Mouse (Mus musculus) fibroblast of lung, adult 2 months (primary cell): ENCODE measurements at regions not wholly inside any gene's neighbourhood (a gene's known extent, or its start where the extent isn't known, plus 50 kb on each side); places are given as distances from the start of the nearest gene placed in this dataset.

Source experiments
- DNase-seq: peaks from one replicate; pipeline ENCODE4 v3.0.0-alpha.2; 2011; ENCODE audit warnings: low read depth

DNA sequence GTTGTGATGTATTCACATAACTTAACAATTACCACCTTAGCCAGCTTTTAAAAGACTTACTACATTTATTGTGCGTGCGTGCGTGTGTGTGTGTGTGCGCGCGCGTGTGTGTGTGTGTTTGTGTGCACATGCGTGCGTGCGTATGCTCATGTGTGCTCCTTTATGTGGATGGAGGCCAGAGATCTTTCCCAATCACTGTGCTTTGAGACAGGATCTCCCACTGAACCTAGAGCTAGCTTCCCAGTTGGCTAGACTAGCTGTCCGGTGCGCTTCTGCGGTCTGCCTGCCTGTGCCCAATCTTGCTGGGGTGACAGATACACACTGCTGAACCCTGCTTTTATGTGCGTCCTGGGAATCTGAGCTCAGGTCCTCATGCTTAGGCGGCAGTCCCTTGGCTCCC, 50.1 kb upstream of the Arhgap29 start:
- DNase-seq: no peak

DNA sequence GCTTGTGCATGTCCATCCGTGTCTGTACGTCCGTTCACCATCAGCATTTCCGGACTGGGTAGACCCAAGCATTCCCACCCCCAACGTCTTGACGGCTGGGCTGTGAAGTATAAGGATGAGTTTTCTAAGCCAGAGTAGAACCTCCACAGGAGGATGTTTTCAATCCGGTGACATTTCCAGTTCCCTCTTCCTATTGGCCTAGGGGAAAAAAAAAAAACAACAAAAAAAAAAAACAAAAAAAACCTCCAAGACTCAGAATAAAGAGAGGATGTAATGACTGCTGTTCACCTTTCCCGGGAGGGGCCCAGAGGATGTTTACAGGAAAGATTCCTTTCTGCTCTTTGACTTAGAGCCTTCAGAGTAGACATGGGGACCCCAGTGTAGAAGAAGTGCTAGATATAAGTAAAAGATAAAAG, 51.9 kb upstream of the Arhgap29 start:
- no peak for DNase-seq

DNA sequence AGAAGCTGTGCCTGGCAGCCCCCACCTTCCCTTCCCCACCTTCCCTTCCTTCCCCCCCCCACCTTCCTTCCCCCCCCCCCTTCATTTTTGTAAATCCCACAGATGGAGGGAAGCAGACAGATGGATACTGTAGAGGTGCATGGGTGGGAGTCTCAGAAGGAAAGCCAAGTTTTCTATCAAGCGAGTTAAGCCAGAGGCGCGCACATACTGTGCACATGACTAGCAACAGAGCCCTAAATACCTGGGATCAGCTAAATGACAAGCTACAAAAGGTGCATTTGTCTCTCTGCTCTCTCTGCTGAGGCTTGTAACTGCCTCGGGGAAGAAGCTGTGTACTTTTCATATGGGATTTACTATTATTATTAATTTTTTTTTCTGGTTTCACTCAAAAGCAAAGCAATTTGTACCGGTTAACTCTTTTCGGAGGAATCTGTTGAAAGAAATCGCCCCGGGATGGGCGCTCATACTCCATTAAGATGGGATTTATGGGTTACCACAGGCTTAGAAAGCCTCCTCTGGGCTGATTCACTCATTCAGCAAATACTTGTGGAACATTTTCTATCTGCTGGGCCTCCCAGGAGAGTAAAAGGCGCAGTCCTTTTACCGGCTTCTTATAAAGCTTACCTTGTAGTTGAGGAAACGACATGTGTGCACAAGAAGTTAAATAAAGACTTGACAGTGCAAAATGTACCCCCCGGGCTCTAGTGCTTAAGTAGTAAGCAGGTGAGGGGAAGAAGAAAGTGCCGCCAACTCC, 54.3 kb upstream of the Arhgap29 start:
- DNase-seq: no peak

DNA sequence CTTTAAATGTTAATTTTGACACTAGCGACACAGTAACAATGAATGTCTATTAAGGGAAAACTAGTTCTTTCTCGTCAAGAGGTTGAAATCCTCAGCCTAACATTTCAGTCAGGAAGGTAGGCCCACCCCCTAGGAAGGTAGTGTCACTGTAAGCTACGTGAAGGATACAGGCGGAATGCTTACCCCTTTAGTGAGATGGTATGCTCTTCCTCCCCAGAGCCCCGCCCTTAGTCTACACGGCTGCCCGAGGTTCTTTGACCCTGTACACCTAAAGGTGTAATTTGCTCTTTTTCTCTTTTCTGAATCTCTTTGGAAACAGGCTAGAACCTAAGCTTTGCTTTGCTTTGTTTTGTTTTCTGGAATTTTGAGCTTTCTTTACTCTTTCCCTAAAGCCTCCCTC, 58.7 kb upstream of the Arhgap29 start:
- DNase-seq: no peak

DNA sequence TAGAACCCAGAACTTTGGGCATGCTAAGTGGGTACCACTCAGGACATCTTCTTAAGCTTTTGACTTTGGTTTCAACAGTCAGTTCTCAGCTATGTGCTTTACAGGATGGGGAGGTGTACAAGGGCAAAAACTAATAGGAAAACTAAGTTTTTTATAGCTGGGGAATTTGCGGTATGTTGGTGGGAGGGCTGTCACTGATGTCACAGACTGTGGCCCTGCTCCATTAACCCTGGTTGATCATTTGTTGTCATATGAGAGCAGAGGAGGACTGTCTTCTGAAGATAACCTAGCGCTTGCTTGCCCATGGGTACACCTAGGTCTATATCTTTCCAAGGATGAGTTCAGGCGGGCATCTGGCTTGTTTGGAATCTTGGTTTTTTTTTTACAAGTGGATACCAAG, 59.7 kb upstream of the Arhgap29 start:
- DNase-seq: no peak

DNA sequence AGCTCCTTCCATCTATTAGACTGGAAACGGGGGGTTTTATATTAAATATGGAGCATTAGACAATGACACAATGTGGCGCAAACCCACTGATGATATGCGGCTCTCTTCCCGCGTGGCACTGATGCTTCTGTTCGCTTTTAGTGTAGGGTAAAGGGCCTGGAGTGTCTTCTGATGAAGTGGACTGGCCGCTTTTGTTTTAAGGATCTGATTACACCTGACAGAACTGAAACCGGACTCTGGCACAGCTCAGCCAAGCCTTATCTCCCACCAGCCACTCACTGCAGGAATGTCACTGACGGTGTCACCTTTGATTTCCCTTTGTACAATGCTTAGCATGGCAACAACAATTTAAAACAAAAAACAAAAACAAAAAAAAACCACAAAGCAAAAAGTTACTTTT, 61.0 kb upstream of the Arhgap29 start:
- DNase-seq: no peak

DNA sequence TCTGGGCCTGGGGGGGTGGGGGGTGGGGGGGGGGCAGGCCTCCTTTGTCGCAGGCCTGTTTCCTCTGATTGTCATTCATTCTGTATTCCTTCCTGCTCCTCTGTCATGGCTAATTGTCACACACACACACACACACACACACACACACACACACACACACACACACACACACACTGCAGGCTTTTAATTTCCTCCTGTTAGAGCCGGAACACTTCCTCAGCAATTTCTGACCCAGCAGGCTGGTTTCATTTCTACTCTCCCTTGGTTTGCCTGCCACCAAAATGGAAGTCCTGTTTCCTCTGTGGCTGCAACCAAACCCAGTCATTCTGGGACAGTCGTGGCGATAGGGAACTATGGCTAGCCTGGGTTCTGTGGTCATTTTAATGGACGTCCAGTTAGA, 61.8 kb upstream of the Arhgap29 start:
- no peak for DNase-seq

DNA sequence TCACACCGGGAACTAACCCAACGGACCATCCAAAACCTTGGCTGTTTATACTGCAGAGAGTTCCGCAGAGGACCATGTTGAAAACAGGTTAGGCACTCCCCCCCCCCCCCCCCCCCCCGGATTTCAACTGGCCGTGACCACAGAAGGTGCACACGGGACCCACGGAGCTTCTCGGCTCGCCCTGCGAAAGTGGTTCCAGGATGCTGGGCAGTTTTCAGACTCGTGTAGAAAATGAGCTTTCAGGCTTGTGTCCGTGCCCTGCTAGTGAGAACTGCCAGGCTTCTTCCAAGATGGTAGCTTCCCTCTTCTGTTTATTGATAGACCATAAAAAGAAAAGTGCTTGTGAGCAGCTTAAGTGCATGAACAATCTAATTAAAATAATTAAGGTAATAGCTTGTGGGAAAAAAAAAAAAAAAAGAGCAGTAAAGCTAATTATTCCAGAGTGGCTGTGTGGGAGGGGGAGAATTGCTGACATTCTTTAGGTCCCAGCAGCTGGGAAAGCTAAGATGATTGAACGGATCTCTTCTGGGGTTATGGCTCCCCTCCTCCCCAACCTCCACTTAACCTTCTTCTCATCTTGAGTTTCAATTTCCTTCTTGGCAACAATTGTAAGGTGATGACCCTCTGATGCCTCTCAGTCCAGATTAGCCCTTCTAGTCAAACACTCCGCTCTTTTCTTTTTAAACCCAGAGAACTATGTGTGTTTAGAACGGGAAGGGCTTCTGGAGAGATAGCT, 65.3 kb upstream of the Arhgap29 start:
- DNase-seq: no peak

DNA sequence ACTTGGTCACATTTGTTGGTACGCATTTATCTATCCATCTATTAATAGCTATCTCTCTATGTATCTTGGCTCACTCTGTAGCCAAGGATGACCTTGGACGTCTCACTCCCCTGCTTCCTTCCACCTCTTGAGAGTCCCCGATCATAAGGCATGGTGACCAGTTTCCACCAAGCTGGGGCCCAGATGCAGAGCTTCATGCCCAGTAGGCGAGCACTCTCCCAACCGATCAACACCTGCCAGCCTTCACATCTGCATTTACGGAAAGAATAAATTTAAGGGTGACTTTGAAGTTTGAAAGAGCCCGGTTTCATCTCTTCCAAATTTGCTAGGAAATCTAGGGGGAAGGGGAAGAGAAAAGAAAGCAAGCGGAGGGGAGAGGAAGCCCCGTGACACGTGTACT, 66.0 kb upstream of the Arhgap29 start:
- DNase-seq: no peak

DNA sequence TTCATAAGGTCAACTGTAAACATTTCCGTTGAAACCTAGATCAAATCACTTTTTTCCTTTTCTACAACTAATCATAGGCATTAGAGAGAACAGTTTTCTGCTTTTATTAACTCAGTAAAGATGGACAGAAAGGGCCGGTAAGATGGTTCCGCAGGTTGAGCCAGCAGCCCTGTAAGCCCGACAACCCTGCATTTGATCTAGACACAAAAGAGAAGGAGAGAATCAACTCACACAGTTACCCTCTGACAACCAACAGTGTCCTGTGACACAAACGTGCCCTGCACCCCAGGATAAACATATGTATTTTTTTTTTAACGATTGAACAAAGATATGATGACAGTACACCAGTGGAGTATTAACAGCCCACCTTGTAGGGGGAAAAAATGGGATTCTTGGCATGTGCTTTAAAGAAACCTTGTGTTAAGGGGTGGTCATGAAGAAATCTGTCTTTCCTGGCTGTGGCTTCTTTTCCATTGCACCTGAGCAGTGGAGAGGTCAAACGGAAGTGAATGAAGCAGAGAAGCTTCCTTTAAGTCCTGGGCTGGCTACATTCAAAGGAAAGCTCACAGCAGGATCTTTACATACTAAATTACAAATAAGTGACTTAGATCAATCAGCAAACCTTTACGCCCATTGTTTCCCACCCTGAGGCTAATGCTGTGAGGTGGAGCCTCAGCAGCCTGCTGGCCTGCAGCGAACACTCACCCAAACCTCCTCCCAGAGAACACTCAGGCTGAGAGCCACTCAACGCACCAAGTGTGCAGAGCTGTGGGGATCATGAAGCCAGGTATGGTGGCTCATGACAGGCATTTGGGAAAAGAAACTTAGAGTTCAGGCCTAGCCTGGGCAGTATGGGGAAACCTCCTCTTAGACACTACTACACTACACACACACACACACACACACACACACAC, 66.8 kb upstream of the Arhgap29 start:
- no peak for DNase-seq

DNA sequence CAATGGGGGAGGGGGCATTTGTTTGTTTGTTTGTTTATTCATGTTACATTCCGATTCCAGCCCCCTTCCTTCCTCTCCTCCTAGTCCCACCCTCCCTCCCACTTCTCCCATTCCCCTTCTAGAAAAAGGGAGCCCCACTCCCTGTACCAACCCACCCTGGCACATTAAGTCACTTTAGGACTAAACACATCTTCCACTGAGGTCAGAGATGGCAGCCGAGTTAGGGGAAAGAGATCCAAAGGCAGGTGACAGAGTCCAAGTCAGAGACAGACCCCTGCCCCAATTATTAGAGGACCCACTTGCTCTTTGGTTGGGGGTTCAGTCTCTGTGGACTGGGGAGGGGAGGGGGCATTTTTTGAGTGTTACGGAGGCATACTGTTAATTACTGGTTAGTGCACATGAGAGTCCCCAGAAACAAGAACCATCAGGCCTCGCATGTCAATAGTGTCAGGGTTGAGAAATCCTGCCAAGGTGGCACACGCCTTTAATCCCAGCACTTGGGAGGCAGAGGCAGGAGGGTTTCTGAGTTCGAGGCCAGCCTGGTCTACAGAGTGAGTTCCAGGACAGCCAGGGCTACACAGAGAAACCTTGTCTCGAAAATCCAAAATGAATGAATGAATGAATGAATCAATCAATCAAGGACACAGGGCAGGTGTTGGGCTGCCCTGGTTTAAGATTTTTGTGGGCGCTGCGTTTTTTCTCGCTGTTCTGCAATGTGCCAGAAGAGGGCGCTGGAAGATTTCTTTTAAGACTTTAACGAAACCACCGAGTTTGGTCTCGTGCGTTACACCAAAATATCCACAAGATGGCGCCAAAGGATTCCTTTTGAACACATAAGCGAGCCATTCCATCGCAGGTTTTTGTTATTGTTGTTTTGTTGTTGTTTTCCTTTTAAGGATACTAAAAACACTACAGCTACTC, 67.8 kb upstream of the Arhgap29 start:
- peak; percentile 78 for DNase-seq

DNA sequence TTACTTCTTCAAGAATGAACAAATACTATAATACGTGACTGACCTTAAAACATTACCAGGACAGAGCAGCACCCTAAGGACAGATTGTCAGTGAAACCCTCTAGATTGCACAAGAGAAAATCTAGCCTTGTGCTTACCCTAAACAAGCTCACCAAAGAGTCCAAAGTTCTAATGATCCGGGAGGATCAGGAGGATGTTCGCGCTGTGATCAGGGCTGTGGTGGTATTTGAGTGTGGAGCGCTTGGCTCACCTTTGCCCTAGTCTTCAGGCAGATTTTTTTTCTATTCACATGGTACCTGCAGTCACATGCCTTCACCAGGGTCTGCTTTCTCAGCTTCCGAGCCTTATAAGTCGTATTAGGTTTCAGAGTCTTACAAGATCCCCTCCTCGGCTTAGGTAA, 65.3 kb upstream of the Abcd3 start:
- no peak for DNase-seq

DNA sequence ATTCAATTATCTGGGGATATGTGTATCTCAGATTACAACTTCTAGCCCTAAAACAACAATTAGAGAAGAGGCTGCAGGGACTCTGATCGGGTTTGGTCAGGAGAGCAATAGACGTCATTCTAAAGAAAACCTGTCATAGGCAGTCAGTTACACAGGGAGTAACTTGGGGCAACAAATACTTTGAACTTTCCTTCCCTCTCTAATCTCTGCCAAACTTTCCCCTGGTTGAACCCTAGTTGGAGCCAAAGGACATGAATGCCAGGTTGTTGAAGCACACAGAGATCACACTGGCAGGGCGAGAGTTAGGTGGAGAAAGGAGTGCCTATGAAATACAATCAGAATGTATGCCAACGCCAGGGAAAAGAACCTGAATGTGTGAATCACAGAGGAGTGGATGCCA, 60.0 kb upstream of the Abcd3 start:
- no peak for DNase-seq

DNA sequence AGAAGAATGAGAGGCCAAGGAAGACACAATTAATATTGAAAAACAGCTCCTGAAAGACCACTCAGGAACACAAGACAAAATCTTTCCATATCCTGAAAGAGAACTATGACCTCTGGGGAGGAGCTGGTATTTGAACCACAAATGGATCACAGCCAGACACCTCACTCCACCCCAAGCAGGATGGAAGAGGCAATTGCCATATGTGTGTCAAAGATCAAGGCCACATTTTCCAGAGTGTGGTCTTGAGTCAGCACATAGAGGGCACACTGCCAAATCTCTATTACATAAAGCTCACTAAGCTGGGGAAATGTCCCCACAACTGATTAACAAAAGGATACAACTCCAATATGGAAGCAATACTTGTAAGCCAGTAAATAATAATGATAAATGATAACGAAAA, 59.5 kb upstream of the Abcd3 start:
- DNase-seq: peak; percentile 54

DNA sequence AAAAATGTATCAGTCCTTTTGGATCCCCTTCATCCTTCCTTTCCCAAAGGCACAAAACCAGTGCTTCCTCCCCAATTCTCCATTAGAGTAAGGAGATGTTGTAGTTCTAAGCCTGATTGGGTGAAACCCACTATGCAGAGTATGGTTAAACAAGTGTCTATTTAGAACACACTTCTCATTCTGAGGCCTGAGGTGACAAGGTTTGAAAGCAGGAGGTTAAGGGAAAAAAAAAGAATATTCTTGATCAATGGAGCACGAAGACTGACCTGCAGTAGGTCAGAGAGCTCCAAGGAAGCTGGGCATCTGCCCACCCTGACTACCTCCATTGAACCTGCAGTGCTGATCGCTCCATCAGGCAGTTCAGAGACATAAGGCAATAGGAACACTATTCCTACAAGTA, 58.5 kb upstream of the Abcd3 start:
- no peak for DNase-seq

DNA sequence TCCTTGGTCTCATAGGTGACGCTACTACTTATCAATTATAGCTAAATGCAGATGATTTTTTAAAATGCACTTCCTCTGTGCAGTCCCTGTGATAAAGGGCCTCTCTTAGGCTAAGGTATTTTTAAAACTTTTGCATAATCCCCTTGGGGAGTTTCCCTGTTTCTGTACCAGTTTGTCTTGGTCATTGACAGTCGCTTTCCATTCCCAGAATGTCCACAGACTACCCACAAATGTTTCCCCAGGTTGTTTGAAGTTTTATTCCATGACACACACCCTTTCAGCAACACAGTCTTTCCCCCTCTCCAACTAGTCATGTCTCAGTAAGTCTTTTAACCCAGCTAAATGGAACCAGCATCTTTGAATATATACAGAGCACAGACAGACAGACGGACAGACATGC, 57.6 kb upstream of the Abcd3 start:
- DNase-seq: no peak

DNA sequence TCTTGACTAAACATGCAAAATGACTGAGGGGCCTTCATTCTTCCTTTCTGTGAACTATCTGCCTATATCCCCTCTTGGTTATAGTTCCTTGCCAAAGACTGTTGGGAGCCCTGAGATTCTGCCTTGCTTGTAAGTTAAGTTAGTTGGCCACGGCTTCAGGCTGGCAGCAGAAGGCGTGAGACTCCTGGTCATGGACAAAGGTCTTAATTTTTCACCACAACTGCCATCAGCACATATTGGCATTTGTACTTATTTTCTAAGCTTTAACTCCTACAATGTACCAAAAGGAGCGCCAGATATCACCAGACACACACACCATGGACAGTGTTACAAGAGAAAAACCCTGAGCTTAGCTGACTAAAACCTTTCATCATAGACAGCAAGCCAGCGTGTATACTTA, 56.7 kb upstream of the Abcd3 start:
- DNase-seq: no peak

DNA sequence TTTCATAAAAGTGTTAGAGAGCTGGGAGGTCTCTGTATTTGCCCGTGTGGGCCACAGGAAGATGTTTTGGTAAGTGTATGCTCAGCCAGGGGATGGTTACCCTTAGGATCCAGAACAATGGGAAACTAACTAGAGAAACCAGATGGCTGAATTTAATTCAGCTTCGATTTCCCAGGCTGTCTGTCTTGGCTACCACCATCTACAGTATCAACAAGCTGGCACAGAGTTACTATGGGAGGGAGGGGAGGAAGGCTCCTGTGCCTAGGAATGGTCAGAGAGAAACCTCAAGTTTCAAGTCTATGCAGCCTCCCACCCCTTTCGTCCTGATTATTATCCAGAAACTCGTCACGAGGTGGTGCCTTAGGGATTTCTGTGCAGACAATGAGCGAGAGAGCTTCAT, 55.6 kb upstream of the Abcd3 start:
- no peak for DNase-seq

DNA sequence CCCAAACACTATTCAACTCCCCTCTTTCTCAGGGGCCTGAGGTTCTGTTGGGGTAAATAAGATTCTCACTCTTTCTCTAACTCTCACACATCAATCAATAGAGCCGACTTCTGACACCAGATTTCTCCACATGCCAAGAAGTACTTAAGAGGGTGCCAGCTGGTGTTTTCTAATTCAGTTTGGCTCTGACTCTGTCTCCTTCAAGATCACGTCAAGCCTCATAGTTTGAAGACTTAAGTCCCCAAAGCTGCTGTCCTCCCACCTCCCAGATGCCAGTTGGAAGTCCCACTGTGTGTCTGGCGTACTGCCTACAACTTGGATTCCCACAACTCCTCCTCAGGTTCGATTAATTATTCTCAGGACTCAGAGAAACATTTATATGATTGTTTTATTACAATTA, 54.6 kb upstream of the Abcd3 start:
- no peak for DNase-seq

DNA sequence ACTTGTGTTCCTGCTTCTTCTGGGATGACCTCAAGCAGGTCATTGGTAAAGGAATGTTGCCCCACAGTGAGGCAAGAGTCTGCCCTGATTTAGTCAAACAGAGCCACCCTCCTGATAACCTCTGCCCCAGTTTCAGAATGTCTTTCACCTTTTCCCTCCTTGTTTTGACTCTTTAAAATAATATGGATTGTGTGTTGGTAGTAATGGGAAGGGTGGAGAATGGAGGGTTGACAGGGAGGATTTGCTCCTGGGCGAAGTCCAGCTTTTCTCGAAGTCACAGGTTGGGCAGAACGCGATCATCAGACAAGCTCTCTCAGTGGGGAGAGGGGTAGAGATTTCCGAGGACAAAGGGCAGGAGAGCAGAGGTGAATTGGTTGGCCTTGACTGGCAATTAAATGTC, 52.2 kb upstream of the Abcd3 start:
- DNase-seq: no peak

DNA sequence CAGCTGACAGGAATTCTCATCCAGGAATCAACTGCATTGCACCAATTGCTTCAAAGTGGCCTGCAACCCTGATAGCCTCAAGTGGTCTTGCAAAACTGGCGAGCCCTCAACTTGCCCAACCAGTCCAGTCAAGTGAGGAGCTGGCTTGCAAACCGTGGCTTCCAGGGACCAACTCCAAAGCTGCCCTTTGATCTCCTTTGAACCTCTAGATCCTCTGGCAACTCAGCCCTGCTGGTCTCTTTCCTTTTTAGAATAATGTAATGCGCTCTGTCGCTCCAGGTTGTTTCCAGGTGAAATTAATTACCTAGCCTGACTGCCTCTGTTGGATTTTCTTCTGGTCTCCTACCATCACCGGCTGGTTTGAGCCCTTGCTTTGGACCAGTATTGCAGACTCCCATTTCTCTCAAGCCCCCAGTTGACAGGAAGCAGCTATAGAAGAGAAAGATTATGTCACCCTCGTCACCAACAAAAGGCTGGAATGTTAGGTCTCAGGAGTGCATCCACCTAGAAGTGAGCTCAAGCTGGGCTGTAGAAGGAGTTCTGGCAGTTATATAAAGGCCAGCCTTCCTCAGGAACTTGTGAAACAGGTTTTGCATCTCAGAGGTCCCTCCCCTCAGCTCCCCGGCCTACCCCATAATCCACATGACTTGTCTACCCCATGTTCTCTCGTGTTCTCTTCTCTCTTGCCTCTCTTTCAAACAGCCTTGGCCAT, 49.8 kb upstream of the Abcd3 start:
- no peak for DNase-seq
